Mouse (Mus musculus) adrenal gland, postnatal 25 days (tissue): ENCODE results near the gene Lpar3. TPM values are rescaled to one million over a fixed set of nuclear protein-coding genes. Genes with fewer than 3 reads are reported as not detected.

Source experiments
- DNase-seq: peaks from one replicate; pipeline ENCODE4 v3.0.0; 2021; ENCODE audit warnings: mixed read lengths
- total RNA-seq: library from RNA; stranded (reverse); gene quantifications from 2 replicates; pipeline ENCODE4 v1.2.3, GENCODE M21; 2021

Lpar3 gene
- total RNA-seq, 1 experiment from 2014 or later, result 0.39 TPM

DNA sequence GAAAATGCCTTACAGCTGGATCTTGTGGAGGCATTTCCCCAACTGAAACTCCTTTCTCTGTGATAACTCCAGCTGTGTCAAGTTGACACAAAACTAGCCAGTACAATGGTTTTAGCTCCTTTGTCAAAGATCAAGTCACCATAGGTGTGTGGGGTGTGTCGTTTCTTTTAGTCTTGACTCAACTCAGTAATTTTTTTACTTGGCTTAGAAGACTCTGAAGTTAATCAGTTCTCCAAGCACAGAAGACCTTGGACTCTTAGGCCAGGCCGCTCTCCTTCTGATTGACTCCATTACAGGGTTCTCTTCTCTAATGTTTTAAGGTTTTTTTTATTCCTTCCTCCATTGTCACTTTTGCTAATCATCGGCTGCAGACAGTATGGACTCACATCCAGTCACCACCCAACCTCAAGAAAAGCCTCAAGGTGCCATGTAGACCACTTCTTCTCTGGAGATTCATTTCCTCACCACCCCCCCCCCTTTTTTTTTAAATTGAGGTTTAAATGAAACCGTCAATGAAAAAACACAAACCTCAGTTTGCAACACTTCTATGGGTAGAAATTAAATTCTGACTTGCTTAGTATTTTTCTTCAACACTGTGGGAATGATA is 9.5 kb upstream of the Lpar3 start:
- no peak for DNase-seq

DNA sequence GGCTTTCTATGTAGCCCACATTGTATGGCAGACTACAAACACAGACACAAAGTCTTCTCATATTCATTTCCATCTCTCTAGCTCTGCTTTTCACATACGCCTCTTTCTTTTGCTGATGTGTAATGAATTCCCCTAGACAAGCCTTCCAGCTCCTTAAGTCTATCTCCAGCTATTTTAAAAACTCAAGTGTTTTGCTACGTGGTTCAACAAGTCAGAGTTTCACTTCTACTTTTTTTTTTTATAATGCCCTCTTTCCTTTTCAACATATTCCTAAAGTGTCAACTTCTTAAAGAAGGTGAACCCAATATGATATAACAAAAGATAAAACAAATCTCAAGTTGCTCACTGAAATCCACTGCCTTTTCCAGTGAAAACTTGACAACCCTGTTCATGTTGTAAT is 8.8 kb upstream of the Lpar3 start:
- no peak for DNase-seq

DNA sequence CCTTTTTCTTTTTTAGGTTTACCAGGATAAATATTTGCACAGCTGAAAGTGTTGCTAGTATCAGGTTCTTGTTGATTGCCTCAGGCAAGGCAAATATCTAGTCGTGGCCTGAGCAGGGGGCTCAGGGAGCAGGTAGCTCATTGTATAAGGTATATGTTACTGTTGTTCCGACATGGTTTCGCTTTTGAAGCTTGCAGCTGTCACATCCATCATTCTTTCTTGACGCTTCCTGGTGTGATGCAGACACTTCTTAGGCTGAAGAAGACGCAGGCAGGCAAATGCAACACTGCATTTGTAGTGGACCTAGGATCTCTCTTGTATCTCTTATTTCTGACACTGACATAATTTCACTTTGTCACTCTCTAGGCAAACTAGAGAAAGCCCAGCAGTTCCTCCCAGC is 7.4 kb upstream of the Lpar3 start:
- DNase-seq, result no peak

DNA sequence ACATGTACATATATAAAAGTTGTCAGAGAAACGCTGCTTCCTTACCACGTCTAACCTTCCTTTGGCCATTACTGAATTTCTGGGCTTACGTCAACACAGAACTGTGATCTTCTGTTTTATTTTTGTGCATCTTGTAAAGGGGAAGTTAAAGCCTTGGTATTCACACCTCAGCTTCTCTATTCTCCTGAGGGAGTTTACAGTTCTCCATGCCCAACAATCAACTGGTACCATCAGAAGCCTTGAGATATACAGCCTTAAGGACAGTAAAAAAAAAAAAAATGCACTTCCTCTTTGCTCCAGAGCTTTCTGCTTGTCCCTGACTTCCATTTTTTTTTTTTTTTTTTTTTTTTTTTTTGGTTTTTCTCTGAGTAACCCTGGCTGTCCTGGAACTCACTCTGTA is 4.2 kb upstream of the Lpar3 start:
- DNase-seq, result no peak

DNA sequence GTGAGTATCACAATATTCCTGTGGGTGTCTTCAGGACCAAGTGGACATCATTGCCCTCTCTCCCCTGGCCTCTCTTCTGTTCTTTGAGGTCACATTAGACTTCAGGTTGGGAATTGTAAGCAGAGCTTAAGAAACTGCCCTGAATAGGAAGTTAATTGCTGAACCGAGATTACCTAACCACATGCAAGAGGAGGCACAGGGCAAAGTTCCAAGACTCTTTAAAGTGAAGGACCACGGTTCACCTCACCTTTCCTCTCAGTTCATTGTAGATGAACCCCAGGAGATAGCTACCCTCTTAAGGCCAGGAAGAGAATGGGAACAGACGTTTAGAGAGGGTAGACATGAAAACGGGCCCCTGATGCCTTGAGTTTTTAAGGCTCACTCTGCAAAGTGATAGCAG is 3.5 kb downstream of the Lpar3 start:
- no peak for DNase-seq

DNA sequence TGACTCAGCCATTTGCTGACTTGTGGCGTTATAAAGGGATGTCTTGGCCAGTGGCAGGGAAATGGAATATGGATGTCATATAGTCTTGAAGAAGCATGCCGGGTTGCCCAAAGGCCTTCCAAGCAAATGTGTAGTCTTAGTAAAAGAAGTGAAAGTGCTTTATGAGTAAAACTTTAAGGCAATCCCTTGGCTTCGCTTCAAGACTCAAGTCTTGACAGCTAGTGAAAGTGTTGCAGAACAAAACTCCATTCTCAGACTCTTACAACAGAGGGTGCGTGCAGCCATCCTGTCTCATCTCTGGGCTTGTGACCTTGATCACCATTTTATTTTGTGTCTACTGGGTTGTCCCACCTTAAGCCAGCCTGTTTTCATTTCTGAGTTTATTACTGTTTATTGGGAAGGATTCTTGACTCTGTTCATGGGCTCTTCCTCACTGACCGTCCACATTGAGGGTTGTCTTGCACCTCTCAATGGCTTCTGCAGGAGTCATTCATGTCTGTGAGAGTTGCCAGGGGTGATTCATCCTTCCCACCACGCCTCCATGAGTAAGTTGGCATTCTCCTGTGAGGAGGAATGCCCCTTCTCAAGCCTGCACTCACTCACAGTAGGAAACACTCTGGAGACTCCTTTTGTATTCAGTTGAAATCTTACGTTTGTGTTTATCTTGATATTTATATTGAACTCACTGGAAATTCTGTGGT is 4.4 kb downstream of the Lpar3 start:
- peak; percentile 56 for DNase-seq

DNA sequence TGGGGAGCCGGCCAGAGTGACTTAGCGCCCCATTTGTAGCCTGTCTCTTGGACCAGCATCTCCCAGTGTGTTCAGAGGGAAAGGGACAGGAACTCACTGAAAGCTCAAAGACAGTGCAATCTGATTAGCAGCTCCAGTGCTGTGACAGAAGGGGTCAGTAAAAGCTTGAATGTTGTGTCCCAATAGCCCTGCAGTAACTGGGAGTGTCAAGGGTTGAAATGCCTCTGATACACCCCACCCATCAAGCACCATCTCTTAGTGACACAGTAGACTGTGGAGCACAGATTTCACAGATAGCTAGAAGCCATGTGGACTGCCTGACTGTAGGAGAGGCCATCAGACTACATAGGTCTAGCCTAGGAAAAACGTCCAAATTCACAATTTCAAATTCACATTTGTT is 6.7 kb downstream of the Lpar3 start:
- no peak for DNase-seq

DNA sequence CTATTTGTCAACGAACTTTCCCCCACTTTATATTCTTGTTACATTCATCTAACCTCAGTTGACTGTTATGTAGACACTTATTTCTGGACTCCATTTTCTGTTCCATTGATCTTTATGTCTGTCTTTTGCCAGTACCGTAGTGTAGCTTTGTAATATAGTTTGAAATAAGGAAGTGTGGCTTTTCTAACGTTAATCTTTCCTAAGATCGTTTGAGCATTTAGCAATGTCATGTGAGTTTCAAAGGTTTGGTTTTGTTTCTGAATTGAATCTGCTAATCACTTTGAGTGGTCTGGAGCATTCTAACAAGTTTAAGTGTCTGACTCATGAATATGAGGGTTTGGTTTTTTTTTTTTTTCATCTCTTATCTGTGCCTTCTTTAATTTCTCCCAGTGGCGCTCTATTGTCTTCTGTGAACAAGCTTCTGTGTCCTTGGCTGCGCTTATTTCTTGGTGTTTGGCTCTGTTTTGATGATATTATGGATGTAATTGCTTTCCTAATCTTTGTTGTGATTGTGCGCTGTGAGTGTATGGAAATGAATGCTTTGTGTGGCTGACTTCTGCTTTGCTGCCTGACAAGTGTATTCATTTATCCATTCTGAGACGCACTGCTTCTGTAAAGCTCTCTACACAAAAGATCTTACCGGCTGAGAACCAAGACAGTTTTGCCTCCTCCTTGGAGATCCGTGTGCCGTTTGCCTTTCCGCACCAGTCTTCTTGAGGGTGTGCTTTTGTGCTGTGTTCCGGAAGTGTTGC is 8.0 kb downstream of the Lpar3 start:
- no peak for DNase-seq

DNA sequence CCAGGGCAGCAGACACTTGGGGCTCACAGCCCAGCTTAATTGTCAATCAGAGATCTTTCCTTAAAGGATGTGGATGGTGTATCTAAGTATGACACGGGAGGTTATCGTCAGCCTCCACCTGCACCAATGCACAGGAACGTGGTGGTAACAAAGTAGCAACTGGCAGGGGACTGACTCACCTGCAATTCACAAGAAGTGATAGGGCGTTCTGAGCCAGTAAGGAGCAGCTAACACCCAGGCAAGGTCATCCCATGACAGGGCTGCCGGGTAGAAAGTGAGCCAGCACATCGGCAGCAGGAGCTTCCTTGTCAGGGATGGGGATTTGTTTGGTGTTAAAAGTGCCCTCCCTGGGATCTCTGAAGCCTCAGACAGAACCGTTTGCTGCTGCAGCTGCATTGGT is 11.9 kb downstream of the Lpar3 start:
- no peak for DNase-seq

DNA sequence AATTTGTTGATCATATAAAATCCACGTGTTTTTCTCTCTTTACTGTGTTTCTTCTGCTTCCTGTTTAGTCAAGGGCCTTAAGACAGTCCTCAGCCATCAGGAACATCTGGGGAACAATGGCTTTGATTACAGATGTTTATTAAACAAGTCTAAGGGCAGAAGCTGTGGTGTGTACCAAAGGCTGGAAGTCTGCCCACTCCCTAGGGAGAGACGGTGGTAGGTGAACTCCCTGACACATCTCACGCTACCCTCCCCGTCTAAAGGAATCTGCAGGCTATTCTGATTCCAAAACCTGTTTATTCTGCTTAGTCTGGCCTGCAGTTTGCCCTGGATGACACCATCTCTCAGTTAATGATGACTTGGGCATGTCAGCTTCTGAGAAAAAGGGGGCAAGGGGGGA is 13.0 kb downstream of the Lpar3 start:
- DNase-seq, result no peak

DNA sequence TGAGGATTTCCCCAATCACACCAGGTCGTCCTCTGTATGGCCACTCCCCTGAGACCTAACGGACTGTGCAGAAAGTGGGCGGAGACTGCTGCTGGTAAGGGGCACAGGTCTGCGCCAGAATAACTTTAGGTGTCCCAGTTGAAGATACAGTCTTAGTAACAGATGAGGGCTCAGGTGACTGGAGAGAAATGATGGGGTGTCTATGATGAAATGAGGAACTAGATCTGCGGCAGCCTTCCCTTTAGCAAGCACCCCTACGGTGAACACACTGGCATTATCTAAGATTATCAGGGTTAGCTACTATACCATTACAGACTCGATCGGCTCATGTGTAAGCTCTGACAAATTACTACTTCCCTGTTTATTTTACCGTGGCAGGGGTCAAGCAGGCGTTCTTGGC is 13.8 kb downstream of the Lpar3 start:
- no peak for DNase-seq

DNA sequence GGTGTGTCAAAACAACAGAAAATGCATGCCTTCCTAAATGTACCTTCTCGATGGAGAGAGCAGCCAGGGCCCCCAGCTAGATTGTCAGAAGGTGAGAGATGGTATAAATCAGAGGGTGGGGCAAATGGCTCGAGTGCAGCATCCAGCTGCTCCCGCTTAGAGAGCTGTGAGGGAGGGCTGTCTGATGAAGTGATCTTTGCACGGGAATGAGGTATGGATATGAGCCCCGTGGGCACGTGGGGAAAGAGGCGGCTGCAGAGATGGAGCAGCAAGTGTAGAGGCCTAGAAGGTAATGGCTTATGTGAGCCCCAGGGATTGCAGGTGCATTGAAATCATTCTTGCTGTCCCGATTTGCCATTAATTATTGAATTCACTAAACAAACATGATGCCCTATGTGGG is 15.5 kb downstream of the Lpar3 start:
- DNase-seq, result no peak

DNA sequence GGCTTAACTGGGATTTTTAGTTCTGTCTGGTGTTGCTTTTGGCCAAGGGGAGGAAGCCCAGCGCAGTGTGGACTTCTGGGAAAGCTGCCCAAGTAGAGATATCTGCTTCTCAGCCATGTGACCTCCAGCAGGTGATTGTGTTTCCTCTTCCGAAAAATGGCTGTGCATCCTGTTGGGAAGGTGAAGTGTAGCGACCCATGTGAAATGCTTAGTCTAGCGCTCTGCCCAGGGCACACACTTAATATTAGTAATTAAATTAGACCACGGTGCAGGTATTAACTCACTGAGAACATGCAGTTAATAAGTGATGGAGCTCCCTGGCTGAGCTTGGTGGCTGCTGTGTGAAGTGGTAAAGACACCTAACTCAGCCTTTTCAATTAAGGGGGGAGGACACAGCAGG is 16.9 kb downstream of the Lpar3 start:
- DNase-seq, result no peak

DNA sequence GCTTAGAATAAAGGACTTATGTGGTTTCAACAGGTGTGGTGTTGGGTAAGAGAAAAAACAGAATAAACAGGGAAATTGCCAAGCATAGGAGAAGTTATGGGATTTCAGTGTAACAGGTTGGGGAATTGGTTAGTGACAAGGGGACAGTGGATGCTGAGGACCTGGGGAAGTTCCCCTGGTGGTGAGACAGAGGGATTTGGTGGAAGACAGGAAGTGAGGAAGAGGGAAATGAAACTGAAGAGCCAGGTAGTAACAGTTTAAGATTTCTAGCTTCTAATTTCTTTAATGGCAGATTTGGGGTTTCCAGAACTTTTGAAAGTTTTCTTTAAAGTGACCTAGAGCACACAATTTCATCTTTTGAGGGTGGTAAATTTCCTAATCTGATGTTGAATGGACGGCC is 23.9 kb downstream of the Lpar3 start:
- no peak for DNase-seq

DNA sequence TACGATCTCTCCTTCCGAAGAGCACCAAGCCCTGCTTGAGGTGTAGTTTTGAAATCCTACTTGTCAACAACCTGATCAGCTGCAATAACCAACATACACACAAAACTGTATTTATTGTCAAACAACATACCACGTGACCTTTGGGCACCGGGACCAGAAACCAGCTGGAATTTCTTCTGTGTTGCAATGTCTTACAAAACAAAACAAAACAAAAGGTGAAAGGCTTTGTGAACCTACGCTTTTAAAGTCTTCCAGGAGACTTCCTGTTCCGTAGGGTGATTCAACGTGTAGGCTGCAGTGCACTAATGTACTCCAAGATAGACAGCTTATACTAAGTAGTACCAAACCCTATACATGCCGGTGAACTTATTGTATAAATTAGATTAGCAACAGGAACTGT is 25.8 kb downstream of the Lpar3 start:
- no peak for DNase-seq

DNA sequence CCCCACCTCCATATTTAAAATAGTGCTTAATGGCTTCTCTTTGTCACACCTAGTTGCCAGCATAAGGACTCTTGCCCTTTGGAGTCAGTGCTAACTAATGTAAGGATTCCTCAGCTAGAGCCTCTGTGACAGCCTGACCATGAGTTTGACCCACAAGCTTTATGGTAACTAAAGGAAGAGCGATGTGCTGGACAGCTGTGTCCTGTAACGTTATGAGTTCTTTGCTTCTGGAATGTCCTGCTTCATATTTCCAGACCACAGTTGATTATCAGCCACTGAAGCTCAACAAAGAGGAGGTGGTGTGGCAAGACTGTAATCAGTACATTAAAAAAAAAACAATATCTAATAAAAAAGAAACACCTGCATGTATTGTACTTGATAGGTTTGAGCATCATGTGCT is 26.2 kb downstream of the Lpar3 start:
- DNase-seq, result no peak

DNA sequence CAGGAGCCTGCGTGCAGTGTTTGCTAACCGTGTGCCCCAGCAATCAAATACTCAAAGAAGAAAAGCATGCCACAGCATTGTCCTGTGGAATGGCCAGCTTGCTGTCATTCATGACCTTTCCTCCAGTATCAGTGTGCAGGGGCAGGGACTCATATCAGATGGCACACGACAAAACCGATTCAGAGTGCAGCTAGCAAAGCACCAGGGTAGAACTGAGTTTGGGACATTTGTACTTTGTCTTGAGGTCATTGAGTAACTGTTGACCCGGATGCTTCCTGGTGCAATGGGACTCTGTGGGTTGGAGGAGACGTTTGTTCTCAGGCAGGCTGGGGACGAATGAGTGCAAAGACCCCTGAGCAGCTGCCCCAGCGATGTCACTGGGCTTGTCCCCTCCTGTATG is 29.1 kb downstream of the Lpar3 start:
- DNase-seq, result no peak

DNA sequence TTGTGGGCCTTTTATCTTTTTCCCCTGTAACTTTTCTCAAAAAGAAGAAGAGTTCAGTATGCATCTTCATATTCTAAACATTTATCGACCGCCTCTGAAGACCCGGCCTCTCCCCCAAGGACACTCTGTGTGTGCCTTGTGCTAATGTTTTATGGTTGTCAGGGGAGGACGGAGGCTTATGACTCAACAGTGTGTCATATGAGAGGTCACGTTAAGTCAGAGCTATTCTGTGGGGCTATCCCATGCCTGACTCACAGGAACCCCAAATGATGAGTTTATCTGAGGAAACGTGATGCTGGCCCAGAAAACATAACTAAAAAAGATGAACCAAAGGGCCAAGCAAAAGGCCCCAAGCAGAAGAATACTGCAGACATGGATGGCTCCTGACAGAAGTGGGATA is 31.0 kb downstream of the Lpar3 start:
- peak; percentile 30 for DNase-seq

DNA sequence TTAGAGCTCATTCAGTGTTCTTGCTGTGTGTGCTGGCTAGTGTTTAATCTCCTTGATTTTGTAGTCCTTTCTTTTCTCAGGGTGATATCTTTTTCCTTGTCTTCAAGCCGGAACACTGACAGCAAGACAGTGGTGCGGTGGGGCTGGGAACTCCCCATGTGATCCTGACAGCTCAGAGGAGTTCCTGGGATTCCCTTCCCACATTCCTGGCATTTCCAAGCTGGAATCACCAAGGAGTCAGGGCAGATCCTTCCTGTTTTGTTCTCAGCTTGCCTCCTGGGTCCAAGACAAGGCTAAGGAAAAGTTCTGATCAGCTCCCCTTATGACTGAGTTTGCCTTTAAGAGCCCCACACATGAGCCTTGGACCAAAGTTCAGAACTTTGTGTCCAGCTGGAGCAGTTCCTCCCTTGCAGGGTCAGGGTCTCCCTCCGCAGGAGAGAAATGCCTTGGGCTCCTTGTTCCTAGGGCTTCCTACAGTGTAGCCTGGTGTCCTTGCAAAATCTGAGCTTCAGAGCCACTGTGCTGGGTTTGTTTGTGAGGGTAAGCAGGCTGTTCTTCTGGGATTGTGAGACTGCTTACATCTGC is 33.1 kb downstream of the Lpar3 start:
- DNase-seq, result no peak

DNA sequence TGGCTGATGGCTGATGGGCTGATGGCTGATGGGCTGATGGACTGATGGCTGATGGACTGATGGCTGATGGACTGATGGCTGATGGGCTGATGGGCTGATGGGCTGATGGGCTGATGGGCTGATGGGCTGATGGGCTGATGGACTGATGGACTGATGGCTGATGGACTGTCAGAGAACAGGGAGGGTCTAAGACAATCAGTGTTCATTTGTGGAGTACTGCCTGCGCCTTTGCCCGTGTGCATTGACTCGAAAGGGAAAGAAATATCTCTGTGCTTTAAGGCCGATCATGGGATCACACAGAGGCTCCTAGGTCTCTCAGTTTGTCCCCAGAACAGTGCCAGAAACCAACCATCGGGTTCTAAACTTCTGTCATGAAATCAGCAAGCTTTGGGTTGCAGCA is 34.4 kb downstream of the Lpar3 start:
- no peak for DNase-seq

DNA sequence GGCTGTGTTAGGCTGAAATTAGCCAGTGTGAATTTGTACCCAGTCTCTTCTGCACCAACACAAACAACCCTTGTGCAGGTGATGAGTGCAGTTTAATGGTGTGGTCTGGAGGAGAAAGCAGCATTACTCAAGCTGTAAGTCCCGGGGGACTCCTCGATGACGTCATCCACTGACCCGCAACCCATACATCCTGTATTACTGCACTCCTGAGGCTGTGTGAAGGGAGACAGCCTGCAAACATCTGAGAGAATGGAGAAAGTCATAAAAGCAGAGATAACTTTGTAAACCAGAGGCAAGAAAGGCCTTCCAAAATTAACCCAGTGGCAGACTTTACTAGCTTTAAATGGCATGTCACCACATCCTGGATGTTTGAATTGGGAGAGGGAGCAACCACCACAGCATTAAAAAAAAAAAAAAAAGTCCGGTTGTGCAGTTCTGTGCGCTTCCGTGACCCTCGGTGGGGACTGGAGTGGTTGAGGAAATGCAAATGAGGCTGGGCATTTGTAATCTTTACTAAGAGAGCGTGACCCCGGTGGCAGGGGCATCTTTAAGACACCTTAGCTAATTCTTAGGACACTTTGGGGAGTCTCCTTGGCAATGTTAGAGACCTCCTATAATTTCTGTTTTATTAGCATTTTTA is 36.8 kb downstream of the Lpar3 start:
- no peak for DNase-seq

DNA sequence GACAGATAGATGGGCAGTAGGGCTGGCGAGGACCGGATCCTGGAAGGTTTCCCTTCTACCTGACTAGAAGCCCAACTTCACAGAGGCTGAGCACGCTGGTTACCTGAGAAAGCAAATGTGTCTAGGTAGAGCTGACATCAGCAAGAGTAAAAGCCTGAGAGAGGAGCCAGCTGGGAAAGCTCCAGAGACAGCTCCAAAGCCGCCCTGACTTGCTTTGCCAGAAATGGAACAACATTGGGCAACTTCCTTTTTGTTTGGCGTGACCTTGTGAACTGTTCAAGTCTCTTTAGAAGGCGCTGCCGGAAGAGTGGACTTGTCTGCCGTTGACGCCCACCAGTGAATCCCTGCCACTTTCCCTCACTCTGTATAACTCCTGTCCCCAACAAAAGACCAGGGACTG is 39.4 kb downstream of the Lpar3 start:
- no peak for DNase-seq

DNA sequence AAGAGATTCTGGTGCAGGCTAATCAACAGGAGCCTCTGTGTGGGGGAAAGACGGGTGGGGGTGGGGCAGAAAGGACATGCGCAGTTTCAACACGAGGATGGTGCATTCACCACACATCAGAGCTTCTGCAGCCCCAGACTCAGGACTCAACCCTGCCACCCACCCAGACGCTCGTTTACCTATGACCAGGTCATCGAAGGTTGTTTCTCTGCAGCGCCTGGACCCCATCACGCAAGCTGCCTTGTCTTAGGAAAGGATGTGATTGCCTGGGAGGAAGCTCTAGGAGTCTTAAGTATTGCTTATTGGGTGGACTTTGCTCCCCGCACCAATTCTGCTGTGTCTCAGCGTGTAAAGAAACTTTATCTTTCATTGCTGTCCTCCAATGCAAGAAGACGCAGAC is 40.1 kb downstream of the Lpar3 start:
- DNase-seq, result no peak
